Comparison of ENCODE assay signal across 11 mouse cellular contexts in the genomic region with DNA sequence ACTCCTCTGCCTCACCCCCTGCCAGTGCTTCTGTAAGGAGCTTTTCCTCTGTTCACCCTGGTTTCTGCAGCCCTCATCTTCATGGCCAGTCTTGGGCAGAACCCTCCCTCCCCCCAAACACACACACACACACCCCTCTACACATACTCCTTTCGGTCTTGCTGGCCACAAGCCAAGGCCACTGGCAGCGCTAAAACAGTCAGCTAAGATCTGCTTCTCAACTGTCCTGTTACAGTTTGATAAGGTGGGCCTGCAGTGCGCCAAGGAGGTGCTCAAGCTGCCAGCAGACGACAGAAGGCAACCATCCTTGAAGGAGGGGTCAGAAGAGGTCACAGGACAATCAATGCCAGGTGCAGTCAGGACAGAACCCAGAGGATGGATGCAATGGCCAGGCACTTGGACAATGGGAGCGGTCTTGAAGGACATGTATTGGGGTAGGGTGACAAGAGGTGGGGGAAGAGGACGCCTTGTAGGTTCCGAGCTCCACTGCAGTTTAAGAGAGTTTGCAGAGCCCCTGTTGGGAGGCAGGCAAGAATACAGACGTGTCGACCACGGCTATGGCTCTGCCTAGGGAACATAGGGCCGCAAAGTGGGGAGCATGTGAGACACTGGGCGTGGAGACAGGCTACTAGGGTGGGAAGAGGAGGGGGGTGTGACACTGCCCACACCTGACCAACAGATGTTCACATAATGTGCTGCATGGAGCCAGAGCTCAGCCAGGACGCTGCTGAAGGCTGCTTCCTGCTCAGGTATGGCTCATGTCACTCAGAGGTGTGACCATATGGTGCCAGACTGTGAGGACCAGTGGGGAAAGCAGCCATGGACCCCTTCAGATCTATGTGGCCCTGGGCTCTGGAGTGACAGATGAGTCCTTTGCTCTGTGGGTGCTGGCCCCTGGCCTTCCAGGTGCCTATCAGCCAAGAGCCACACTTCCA. TPM values are rescaled to one million over a fixed set of nuclear protein-coding genes. Genes with fewer than 3 reads are reported as not detected.
DNase-seq lines count a peak whose midpoint lies in the region; ATAC-seq and TF ChIP-seq lines count a peak whose summit lies in the region.
"Had no signal": no experiment of that assay in that cellular context is flagged by ENCODE, and none has a peak within 500 bp of the region (broad histone marks: within the 10 kb centered on the region; RNA-seq: fewer than 3 reads in every experiment).

No protein-coding gene starts in this region.

- H3K4me1 ChIP-seq in hindbrain, embryonic 11.5 days (replicated peaks; ENCODE audit: control insufficient read depth, insufficient read depth, low read length) = no peaks in the 10 kb centered on the region
- peaks cover 45% of the 10 kb centered on the region for H3K4me1 ChIP-seq in hindbrain, embryonic 13.5 days (replicated peaks)
- no peaks in the 10 kb centered on the region for H3K4me1 ChIP-seq in embryonic fibroblast, embryonic 13.5 days (ENCODE audit: control insufficient read depth, insufficient read depth, low read length)
- H3K4me1 ChIP-seq in stomach, postnatal 0 days (replicated peaks; ENCODE audit: control insufficient read depth, insufficient read depth) = 0 out of 2 replicates have a peak, but pooled peaks cover 3% of the 10 kb centered on the region

- no peak overlapping the region for H3K4me2 ChIP-seq in hindbrain, embryonic 11.5 days (replicated peaks; ENCODE audit: low read depth, low read length)
- no peak overlapping the region for H3K4me2 ChIP-seq in hindbrain, embryonic 13.5 days
- H3K4me2 ChIP-seq in stomach, postnatal 0 days (replicated peaks; ENCODE audit: low read depth) = no peak overlapping the region
- H3K4me2 ChIP-seq: limb, embryonic 13.5 days had no signal

- H3K27ac ChIP-seq in hindbrain, embryonic 11.5 days (ENCODE audit: low read depth, low read length) = 0 out of 2 replicates have a peak overlapping the region, but pooled peaks have one; percentile 13
- no peak overlapping the region for H3K27ac ChIP-seq in hindbrain, embryonic 13.5 days
- no peak overlapping the region for H3K27ac ChIP-seq in embryonic fibroblast, embryonic 13.5 days (ENCODE audit: insufficient read depth, low read length)
- no peak overlapping the region for H3K27ac ChIP-seq in stomach, postnatal 0 days (replicated peaks)
- H3K27ac ChIP-seq: limb, embryonic 13.5 days had no signal

- TF ChIP-seq CTCF in embryonic fibroblast, embryonic 13.5 days (IDR thresholded peaks at IDR 0.05; ENCODE audit: borderline replicate concordance, insufficient read depth, low read length) = no peak
- TF ChIP-seq CTCF in stomach, postnatal 0 days (IDR thresholded peaks at IDR 0.05; ENCODE audit: low read depth) = no peak

- H3K9ac ChIP-seq in hindbrain, embryonic 11.5 days (ENCODE audit: low read depth, low read length) = no peak overlapping the region
- no peak overlapping the region for H3K9ac ChIP-seq in hindbrain, embryonic 13.5 days
- no peak overlapping the region for H3K9ac ChIP-seq in stomach, postnatal 0 days (ENCODE audit: low read length)
- H3K9ac ChIP-seq: limb, embryonic 13.5 days had no signal

- WGBS in hindbrain, embryonic 11.5 days = 67% methylated on average over 13 of the region's 13 CpGs
- WGBS in hindbrain, embryonic 13.5 days = 70% methylated on average over 13 of the region's 13 CpGs
- WGBS in stomach, postnatal 0 days = 63% methylated on average over 13 of the region's 13 CpGs

- H3K27me3 ChIP-seq in hindbrain, embryonic 11.5 days (ENCODE audit: control insufficient read depth, insufficient read depth, low read length) = no peaks in the 10 kb centered on the region
- no peaks in the 10 kb centered on the region for H3K27me3 ChIP-seq in hindbrain, embryonic 13.5 days
- H3K27me3 ChIP-seq in stomach, postnatal 0 days (ENCODE audit: control insufficient read depth, insufficient read depth, low read length) = no peaks in the 10 kb centered on the region
- H3K27me3 ChIP-seq: limb, embryonic 13.5 days had no signal

- no peak for TF ChIP-seq EP300 in stomach, postnatal 0 days (optimal IDR thresholded peaks at IDR 0.05)

- no peak overlapping the region for H3K4me3 ChIP-seq in hindbrain, embryonic 11.5 days (ENCODE audit: low read depth, low read length)
- no peak overlapping the region for H3K4me3 ChIP-seq in hindbrain, embryonic 13.5 days
- no peak overlapping the region for H3K4me3 ChIP-seq in embryonic fibroblast, embryonic 13.5 days (ENCODE audit: insufficient read depth, low read length)
- H3K4me3 ChIP-seq in stomach, postnatal 0 days (ENCODE audit: low read depth, low read length) = no peak overlapping the region
- H3K4me3 ChIP-seq: erythroblast, embryonic 14.5 days; limb, embryonic 13.5 days had no signal

- no peak for DNase-seq in hindbrain, embryonic 11.5 days (ENCODE audit: low spot score)
- peak; percentile 46 for DNase-seq in right cerebral cortex, postnatal 14 days
- DNase-seq in right cerebral cortex, postnatal 25 days = no peak
- DNase-seq in stomach, postnatal 0 days (ENCODE audit: low spot score) = peak; percentile 44
- DNase-seq in urinary bladder, postnatal 14 days (ENCODE audit: low spot score) = no peak
- DNase-seq in retina, embryonic 14.5 days (ENCODE audit: low spot score) = no peak

- TF ChIP-seq POLR2A in embryonic fibroblast, embryonic 13.5 days (IDR thresholded peaks at IDR 0.05; ENCODE audit: low read depth, low read length) = 0 out of 2 replicates have a peak, but pooled peaks have one; percentile 24

- no peaks in the 10 kb centered on the region for H3K36me3 ChIP-seq in hindbrain, embryonic 11.5 days (ENCODE audit: control insufficient read depth, insufficient read depth, low read length)
- peaks cover 34% of the 10 kb centered on the region for H3K36me3 ChIP-seq in hindbrain, embryonic 13.5 days
- peaks cover 17% of the 10 kb centered on the region; the same call in 1 of the 2 replicates for H3K36me3 ChIP-seq in stomach, postnatal 0 days (ENCODE audit: control insufficient read depth, insufficient read depth, low read length)

- H3K9me3 ChIP-seq in hindbrain, embryonic 11.5 days (ENCODE audit: control insufficient read depth, low read length) = no peaks in the 10 kb centered on the region
- H3K9me3 ChIP-seq in hindbrain, embryonic 13.5 days = no peaks in the 10 kb centered on the region
- H3K9me3 ChIP-seq in stomach, postnatal 0 days (ENCODE audit: control insufficient read depth, low read length) = no peaks in the 10 kb centered on the region

- ATAC-seq in hindbrain, embryonic 11.5 days (ENCODE audit: low FRiP score) = 0 out of 2 replicates have a peak, but pooled peaks have one; percentile 10
- no peak for ATAC-seq in hindbrain, embryonic 13.5 days (ENCODE audit: low FRiP score)
- no peak for ATAC-seq in stomach, postnatal 0 days (ENCODE audit: low FRiP score, low TSS enrichment)

RNA-seq across cellular contexts. Expression of a gene that starts 11.5 kb away (rescaled TPM):
- 0.26 TPM in 1 of 2 replicates, not detected in the other for polyA plus RNA-seq in hindbrain, embryonic 11.5 days (2014; fragmentation: Nextera tagmentation; extraction: Ambion mirVana)
- polyA plus RNA-seq in hindbrain, embryonic 13.5 days (2015; fragmentation: Nextera tagmentation; extraction: Ambion mirVana) = 0.34 and 0.51 TPM in 2 replicates
- 1.0 TPM in 1 of 2 replicates, not detected in the other for polyA plus RNA-seq in embryonic fibroblast, embryonic 13.5 days (2011; ENCODE audit: insufficient read length, low read depth, missing spikeins)
- polyA plus RNA-seq in stomach, postnatal 0 days (2015; fragmentation: Nextera tagmentation; extraction: Ambion mirVana) = 0.81 TPM in 1 of 2 replicates, not detected in the other
- polyA plus RNA-seq: erythroblast, embryonic 14.5 days; kidney, embryonic 16.5 days had no signal

RNA-seq across cellular contexts. Expression of a gene that starts 12.0 kb away (rescaled TPM):
- polyA plus RNA-seq in hindbrain, embryonic 11.5 days (2014; fragmentation: Nextera tagmentation; extraction: Ambion mirVana) = 10.8 and 14.4 TPM in 2 replicates
- polyA plus RNA-seq in hindbrain, embryonic 13.5 days (2015; fragmentation: Nextera tagmentation; extraction: Ambion mirVana) = 50.2 and 52.6 TPM in 2 replicates
- 63.7 and 89.0 TPM in 2 replicates for polyA plus RNA-seq in embryonic fibroblast, embryonic 13.5 days (2011; ENCODE audit: insufficient read length, low read depth, missing spikeins)
- polyA plus RNA-seq in stomach, postnatal 0 days (2015; fragmentation: Nextera tagmentation; extraction: Ambion mirVana) = 33.3 and 34.8 TPM in 2 replicates

RNA-seq across cellular contexts. Expression of a gene that starts 18.0 kb away (rescaled TPM):
- polyA plus RNA-seq in hindbrain, embryonic 11.5 days (2014; fragmentation: Nextera tagmentation; extraction: Ambion mirVana) = 1.5 and 1.7 TPM in 2 replicates
- 21.0 and 21.4 TPM in 2 replicates for polyA plus RNA-seq in hindbrain, embryonic 13.5 days (2015; fragmentation: Nextera tagmentation; extraction: Ambion mirVana)
- 7.5 and 9.7 TPM in 2 replicates for polyA plus RNA-seq in embryonic fibroblast, embryonic 13.5 days (2011; ENCODE audit: insufficient read length, low read depth, missing spikeins)
- polyA plus RNA-seq in stomach, postnatal 0 days (2015; fragmentation: Nextera tagmentation; extraction: Ambion mirVana) = 2.0 and 2.5 TPM in 2 replicates
- polyA plus RNA-seq: erythroblast, embryonic 14.5 days had no signal

RNA-seq across cellular contexts. Expression of a gene that starts 44.9 kb away (rescaled TPM):
- polyA plus RNA-seq in hindbrain, embryonic 11.5 days (2014; fragmentation: Nextera tagmentation; extraction: Ambion mirVana) = 61.8 and 71.9 TPM in 2 replicates
- 83.5 and 84.9 TPM in 2 replicates for polyA plus RNA-seq in hindbrain, embryonic 13.5 days (2015; fragmentation: Nextera tagmentation; extraction: Ambion mirVana)
- 20.9 and 25.2 TPM in 2 replicates for polyA plus RNA-seq in embryonic fibroblast, embryonic 13.5 days (2011; ENCODE audit: insufficient read length, low read depth, missing spikeins)
- 30.5 and 31.4 TPM in 2 replicates for polyA plus RNA-seq in stomach, postnatal 0 days (2015; fragmentation: Nextera tagmentation; extraction: Ambion mirVana)

Comparison
In these comparisons a context has a peak if more than half of its experiments do, and no peak if none do; other contexts are left out.
1. DNase-seq: peak in right cerebral cortex, postnatal 14 days (single experiment) and stomach, postnatal 0 days (single experiment); none in hindbrain, embryonic 11.5 days (single experiment), right cerebral cortex, postnatal 25 days (single experiment), urinary bladder, postnatal 14 days (single experiment) and retina, embryonic 14.5 days (single experiment).